Mouse (Mus musculus): Measurements from ENCODE around the gene Serpinb6b. TPM values are rescaled to one million over a fixed set of nuclear protein-coding genes. Genes with fewer than 3 reads are reported as not detected.
"Not testable (repeated sequence)": the region's sequence is repeated elsewhere in the genome, so short reads cannot be mapped to it uniquely, and the experiment has no call there.

Serpinb6b gene
- 1 to 10 TPM in 1 of 2 experiments, under 1 TPM in 1; 0.63 to 1.0 TPM for total RNA-seq (2021)
- long read RNA-seq, partial matches to known transcripts, result 0 of 1 reads
- long read RNA-seq, other reads (novel, unspliced or antisense), result 0 of 1 reads

DNA sequence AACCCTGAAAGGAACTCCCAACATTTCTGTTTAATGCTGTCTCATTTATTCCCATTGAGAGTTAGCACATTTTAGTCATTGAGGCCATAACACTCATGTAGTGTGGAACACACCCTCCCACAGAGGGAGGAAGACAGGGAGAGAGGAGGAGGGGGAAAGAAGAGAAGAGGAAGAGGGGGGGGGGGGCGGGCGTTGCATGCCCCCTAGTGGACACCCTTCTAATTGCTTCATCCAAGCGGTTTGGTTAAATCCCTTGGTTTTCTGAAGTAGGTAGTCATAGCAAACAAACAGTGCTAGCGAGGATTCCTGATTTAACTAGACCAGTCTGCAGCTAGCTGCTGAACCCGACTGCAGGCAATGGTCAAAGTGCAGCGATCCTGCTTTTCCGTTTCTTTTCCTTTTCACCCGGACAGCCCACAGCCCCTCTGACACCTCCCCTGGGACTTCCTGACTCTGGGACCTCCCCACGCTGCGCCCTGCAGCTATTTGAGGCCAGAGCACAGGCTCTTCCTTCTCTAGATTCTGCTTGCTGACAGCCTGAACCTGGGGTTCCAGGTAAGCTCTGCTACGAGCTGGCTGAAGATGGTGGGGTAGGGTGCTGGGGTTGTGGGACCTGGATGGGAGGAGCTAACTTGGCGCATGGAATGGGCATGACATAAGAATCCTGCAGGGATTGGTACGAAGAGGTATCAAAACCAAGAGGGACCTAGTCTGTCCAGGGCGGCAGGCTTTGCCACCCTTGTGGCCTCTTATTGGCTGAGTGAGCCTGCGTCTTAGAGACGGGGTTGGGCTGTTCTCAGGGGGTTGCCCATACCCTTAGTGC, at the start of gene Serpinb6b:
Gene Serpinb6b, plus strand, starts transcription at position 221 of the 823 bp plus-strand sequence.
- peak in 1 of 2 experiments; percentile 2 for DNase-seq (ENCODE audit: low spot score in 2 of 2)

GRCm38 (mm10) chr13:32922622-32923021, 42.4 kb upstream of the Serpinb6b start:
- no peak for DNase-seq (ENCODE audit: low spot score in 2 of 2)

DNA sequence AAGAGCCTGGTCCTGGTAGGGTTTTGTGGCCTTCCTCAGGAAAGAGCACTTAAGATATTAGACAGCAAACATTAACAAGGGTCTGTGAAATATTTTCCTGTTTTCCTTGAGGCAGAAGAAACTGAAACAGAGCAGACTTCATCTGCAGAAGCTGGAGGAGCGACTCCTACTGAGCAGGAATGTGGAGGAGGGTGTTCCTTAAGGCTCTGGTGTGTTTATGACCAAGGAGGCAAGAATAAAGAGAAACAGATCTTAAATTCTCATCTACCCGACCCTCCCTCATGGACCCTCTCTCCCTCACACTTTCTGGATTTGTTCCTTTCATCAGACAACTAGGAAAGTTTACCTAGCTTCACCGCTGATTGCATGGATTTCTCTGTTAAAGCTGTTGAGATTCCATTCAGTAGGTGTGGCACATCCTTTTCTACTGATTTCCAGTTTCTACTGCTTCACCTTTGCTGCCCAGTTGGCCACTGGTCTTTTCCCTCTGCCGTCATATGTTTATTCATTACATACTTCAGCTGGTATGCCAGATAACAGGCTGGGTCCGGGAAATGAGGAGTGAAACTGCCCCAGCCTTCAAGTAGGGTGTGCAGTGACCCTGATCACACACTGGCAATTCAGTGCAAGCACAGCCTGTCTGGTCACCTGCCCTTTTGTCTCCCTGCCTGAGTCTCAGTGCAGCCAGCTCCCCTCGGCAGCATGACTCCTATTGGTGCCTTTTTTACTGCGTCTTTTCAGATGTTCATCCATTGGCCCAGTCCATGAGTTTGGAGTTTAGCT, 40.2 kb upstream of the Serpinb6b start:
- no peak for DNase-seq (ENCODE audit: low spot score in 2 of 2)

GRCm38 (mm10) chr13:32926661-32927060, 38.3 kb upstream of the Serpinb6b start:
- DNase-seq (ENCODE audit: low spot score in 2 of 2), result no peak

DNA sequence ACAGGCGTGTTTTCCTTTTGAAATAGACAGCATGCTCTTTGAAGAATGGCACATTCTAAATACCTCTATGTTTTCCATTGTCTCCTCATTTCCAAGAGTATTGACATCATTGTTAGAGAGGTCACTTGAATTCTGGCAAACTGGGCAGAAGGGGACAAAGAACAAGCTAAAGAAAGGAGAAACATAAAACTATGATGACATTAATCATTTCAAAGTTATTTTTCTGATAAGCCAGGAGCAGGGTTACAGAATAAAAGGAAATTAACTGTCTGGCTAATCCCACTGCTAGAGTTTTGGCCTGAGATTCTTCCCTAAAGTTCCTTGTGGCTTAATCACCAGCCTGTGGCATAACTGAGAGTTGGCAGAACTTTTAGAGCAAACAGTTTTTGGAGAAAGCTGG, 37.8 kb upstream of the Serpinb6b start:
- no peak for DNase-seq (ENCODE audit: low spot score in 2 of 2)

GRCm38 (mm10) chr13:32929107-32929750, 35.8 kb upstream of the Serpinb6b start:
- no peak for DNase-seq (ENCODE audit: low spot score in 2 of 2)

- no peak for DNase-seq (ENCODE audit: low spot score in 2 of 2)
Measured at GRCm38 (mm10) chr13:32934706-32935381, 30.2 kb upstream of the Serpinb6b start.

DNA sequence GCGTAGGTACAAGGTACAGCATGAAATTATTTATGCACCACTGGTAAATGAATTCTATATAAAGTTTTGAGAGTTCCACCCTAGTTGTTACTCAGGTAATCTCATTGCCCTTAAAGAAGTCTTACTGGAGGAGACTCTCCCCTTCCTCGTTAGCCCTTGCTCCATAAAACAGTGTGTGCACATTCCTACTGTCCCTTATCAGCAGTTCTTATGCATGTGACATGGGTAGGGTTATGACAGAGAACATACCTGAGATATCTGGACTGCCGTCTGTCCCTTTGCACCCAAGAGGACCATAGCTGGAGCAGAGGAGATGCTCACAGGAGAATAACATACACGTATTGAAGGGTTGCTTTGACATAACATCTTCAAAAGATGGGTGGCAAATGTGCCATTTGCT, 26.7 kb upstream of the Serpinb6b start:
- not testable (repeated sequence) for DNase-seq (ENCODE audit: low spot score in 2 of 2)

DNA sequence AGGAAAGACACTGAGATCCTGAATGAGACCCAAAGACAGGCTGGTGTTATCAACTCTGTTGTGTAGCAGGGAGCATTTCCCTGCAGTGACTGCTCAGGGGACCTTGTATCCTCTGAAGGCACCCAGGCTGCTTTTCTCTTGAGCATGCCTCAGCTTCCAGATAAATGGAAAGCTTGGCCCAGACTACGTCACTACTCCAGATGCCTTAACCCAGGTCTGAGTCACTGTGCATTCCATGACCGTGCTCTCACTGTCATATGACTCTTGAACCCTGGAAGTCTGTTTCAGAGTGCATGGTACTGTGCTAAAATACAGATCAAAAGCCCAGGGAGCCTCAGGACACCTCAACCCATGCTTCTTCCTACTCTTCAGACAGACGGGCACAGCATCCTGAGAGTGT, 25.8 kb upstream of the Serpinb6b start:
- DNase-seq (ENCODE audit: low spot score in 2 of 2), result not testable (repeated sequence)

DNA sequence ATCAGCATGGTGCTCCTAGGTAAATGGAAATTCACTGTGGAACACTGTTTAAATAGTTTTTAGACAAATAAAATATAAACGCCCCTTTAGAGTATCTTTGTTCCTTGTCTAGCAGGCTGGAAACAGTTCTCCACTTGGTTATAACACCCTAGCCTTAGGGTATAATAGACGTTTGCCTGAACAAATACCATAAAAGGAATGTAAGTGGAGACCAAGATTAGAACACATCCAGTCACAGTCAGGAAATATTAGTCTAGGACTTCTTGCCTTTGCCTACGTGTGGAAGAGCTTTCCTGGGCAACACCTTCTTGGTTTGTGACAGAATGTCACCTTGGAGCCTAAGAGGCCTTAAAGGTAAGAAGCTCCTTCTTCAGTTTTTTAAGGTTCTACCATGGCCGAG, 8.5 kb upstream of the Serpinb6b start:
- DNase-seq (ENCODE audit: low spot score in 2 of 2), result no peak

DNA sequence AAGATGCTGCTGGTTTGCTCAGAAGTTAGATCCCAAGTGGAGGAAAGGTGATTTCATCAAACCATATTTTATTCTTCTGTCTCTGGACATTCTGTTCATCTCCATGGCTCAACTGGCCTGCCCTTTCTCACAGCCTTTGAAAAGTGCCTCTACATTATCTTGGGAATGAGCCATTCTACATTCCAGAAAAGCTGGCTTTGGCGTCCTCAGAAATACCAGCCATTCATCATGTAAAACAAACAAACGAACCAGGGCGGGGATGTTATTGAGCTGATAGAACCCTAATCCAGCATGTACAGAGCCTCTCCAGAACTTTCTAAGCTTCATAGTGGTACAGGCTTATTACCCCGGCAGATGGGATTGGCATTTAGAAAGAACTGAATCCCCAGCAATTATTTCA, 7.1 kb upstream of the Serpinb6b start:
- no peak for DNase-seq (ENCODE audit: low spot score in 2 of 2)

DNA sequence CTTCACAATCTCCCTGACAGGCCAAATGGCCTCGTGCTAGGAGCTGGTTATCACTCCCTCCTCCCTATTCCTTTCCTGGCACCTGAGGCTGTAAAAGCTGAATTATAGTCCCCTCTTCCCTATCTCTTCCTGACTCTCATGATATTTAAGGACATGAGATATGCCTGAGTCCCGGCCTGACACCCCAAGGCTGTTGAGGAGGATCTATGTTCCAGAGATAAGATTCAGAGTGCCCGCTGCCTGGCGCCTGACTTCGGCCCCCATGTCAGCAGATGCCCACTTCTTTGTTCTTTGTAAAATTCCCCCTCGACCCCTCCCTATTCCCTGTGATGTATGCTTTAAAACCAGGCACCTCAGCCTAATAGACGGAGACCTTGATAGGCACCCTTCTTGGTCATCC, 6.5 kb upstream of the Serpinb6b start:
- DNase-seq (ENCODE audit: low spot score in 2 of 2), result not testable (repeated sequence)

GRCm38 (mm10) chr13:32963990-32964753, 837 bp upstream of the Serpinb6b start:
- DNase-seq (ENCODE audit: low spot score in 2 of 2), result no peak

- DNase-seq (ENCODE audit: low spot score in 2 of 2), result no peak
Measured at GRCm38 (mm10) chr13:32966116-32966515, 1.1 kb downstream of the Serpinb6b start.

GRCm38 (mm10) chr13:32967233-32967632, 2.2 kb downstream of the Serpinb6b start:
- DNase-seq (ENCODE audit: low spot score in 2 of 2), result no peak

- DNase-seq (ENCODE audit: low spot score in 2 of 2), result no peak
Measured at GRCm38 (mm10) chr13:32968353-32968984, 3.5 kb downstream of the Serpinb6b start.

GRCm38 (mm10) chr13:32968996-32969640, 4.1 kb downstream of the Serpinb6b start:
- DNase-seq (ENCODE audit: low spot score in 2 of 2), result no peak

DNA sequence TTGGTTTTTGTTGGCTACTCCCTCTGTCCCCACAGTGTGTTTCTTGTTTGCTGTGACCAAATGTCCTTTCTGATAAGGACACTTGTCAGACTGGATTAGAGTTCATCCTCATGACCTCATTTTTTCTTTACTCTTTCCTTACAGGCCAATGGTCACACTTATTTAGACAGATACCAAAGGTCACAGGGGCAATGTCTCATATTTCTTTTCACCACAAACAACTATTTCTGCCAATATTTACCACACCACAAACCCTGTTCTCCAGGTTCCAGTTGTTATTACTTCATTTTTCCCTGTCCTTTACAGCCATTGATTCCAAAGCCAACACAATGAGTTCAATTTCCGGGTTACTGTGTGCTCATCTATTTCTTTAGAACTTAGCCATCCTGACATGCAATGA, 4.6 kb downstream of the Serpinb6b start:
- no peak for DNase-seq (ENCODE audit: low spot score in 2 of 2)

GRCm38 (mm10) chr13:32970776-32971175, 5.8 kb downstream of the Serpinb6b start:
- no peak for DNase-seq (ENCODE audit: low spot score in 2 of 2)

Measured in layer of hippocampus, adult 18-20 months (tissue).